Mouse (Mus musculus) retina, postnatal 1 day (tissue): ENCODE measurements around the gene Atp8a2.
A peak's percentile ranks its signal among the peaks of the same experiment; 100 is the strongest.
"Not testable (repeated sequence)": the region's sequence is repeated elsewhere in the genome, so short reads cannot be mapped to it uniquely, and the experiment has no call there.

ENCODE experiments used
- DNase-seq: peaks from one replicate; pipeline ENCODE4 v3.0.0-alpha.2; 2012

The Atp8a2 gene

DNA sequence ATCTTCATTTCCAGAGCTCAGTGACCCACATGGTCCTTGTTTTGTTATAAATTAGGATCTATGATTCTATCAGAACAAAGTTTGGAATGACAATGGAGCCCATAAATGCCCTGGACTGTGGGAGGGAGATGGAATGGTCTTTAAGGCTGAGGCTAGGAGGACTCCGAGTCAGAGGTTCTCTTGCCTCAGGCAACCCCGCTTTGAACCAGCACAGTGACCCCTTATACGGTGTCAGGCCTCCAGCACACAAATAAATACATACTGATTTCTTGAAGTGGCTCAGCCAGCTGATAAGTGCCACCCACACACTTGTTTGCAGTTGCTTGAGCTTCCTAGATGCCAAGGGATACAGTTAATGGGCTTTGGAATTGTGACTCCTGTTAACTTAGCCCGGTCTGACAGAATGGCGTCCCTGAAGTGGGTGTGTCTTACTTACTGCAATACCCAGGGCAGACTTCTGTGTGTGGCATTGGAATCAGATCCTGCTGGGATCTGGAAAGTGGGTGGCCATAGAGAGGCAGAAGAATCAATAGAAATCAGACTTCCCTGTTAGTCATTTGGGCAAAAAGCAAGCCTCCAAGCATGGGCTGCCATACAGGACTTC lies 563.6 kb downstream of the Atp8a2 start:
- peak; percentile 37 for DNase-seq

DNA sequence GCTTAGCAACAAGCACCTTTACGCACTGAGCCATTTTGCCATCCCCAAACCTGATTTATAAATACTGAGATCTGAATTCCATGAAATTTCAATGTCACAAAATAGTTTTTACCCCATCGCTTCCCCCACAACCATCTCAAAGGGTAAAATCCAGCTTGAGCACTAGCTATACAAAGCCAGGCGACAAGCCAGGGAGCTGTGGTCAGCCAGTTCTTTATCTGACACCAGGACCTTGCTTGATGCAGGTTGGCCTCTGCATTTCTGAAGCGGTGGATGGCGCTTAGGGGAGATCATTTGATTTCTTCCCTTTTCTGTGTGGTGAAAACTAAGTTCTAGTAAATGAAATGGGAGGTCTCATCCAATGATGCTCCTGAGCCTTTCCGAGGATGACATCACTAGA lies 564.9 kb downstream of the Atp8a2 start:
- no peak for DNase-seq

DNA sequence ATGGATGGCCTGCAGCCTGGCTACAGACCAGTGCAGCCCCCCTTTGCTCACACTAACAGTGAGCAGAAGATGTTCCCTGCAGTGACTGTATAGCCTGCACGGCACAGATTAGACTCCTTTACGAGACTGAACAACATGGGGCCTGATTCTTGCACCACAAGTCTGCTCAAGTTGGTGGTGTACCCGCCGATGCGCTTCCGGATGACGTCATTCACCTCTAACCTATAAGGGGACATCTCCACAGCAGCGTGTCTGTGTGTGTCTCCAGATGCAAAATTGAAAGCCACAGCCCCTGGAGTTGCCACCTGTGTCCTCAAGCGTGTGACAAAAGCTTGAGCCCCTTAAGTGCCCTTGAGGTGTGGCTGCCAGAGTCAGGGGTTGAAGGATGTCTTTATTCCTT lies 566.9 kb downstream of the Atp8a2 start:
- DNase-seq: no peak

DNA sequence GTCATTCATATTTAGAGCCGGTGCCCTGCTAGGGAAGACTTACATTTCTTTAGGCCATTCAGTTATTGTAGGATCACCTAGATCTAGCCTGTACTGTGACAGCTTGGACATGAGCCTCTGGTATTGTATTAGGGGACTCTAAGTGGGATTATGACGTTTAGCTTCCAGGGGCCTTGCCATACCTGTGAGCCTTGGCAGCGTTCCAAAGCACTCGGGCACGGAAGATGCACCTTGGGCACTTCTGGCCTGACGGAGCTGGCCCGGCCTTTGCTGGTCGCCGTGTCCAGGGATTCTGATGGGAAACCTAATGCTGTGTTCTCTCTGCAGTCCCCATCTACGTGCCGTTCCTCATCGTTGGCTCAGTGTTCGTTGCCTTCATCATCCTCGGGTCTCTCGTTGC lies 567.7 kb downstream of the Atp8a2 start:
- DNase-seq: peak; percentile 49

- peak; percentile 64 for DNase-seq
Measured at GRCm38 (mm10) chr14:59627823-59628222, 569.2 kb downstream of the Atp8a2 start.

DNA sequence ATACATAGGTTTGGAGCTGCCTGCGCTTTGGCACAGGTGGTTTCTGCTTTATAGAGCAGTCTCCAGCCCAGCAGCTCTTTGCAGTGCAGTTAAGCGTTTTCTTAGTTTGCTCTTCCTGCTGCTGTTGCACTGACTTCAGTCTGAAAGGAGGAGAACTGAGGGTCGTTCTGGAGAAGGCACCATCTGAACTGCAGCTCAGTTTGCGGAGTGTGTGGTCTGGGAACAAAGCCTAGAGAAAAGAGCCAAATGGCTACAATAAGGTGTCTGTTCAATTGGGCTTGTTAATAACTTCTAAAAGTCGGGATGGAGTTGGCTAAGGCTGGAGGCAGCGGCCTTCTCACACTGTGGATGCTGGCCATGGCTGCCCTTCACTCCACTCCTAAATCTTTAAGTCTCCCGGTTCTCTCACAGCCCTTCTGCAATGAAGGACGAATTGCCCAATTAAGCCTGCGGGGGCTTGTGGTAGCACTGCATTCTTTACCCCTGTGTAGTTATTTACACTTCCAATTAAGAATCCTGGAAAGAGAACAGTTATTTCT lies 569.8 kb downstream of the Atp8a2 start:
- DNase-seq: peak; percentile 54

DNA sequence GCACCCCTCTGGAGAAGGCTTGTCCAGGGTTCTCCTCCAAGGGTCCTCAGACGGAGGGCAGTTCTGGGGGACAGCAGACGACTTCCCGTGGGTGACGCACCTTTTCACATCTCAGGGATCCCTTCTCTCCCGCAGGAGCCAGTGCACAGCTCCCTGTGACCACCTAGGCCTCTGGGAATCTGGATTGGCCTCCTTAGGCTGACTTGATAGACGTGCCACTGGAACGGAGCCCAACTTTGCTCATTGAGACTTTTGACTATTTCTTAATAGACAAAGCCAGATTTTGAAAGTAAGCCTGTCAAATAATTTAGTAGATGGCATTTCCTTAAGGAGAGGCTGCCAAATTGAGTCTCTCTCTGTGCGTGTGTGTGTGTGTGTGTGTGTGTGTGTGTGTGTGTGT lies 570.3 kb downstream of the Atp8a2 start:
- DNase-seq: peak; percentile 54

- DNase-seq: peak; percentile 88
Measured at GRCm38 (mm10) chr14:59625806-59626364, 571.1 kb downstream of the Atp8a2 start.

- peak; percentile 95 for DNase-seq
Measured at GRCm38 (mm10) chr14:59625158-59625805, 571.7 kb downstream of the Atp8a2 start, which contains the start of gene Shisa2. Gene Shisa2, plus strand, starts transcription at chr14:59625308.

- no peak for DNase-seq
Measured at GRCm38 (mm10) chr14:59624326-59624885, 572.6 kb downstream of the Atp8a2 start.

DNA sequence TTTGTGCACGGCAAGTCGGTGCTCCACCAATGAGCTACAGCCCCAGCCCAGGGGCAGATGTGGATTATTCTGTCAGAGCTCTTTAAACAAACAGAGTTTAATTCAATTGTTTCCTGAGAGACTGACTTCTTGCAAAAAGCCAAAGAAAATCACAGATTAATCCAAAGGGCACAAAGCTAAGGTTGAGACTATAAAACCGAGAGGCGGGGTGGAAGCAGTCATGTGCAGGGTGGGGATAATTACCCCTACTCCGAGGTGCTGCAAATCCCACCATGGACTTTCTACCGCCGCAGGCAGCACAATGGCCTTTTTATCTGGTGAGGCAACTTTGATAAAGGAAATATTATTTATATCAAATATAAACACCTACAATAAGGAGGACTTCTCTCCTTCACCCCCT lies 580.2 kb downstream of the Atp8a2 start:
- no peak for DNase-seq

GRCm38 (mm10) chr14:59614149-59614548 lies 582.8 kb downstream of the Atp8a2 start:
- DNase-seq: not testable (repeated sequence)

DNA sequence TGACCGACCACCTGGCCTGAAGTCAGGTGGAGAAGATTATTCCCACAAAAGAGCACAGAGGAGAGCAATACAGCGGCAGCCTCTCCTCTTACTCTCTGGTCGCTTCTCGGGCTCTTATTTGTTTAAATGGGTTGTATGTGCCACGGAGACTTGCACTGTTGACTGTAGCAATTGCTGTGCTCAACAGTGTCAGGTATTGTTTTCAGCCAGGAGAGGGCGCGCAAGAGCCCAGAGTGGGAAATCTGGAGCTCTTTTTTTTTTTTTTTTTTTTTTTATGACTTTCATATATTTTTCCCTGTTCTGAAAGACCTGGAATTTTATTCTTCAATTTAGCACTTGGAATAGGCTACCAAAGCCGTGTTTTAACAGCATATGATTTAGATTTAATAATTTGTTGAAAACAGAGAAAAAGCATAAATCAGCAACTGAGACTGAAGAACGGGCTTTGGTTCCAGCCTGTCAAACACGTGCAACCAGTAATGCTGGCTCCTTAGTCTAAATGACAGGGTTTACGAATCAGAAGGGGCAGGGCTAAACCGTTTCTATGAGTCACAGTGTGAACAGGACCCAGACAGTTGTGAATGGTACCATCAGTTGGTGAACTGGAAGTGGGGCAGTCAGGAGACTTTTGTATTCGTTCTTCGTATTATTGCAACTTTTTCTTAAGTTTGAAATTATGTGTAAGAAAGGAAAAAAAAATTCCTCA lies 583.9 kb downstream of the Atp8a2 start:
- peak; percentile 70 for DNase-seq

DNA sequence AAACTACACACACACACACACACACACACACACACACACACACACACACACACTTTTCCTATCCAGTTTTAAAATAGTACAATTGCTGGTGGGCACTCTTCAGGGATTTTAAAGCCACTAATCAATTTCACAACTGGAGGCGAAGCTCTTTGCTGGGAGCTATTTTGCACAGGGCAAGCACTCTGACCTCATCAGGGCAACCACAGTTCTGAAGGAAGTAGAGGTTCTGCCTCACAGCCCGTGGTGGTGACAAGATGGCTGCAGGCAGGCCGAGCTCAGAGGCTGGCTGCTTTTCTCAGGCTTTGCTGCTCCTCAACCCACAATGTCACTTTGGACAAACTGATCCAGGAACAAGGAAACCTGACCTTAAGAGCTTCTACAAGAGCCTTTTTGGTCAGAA lies 590.0 kb downstream of the Atp8a2 start:
- DNase-seq: no peak

DNA sequence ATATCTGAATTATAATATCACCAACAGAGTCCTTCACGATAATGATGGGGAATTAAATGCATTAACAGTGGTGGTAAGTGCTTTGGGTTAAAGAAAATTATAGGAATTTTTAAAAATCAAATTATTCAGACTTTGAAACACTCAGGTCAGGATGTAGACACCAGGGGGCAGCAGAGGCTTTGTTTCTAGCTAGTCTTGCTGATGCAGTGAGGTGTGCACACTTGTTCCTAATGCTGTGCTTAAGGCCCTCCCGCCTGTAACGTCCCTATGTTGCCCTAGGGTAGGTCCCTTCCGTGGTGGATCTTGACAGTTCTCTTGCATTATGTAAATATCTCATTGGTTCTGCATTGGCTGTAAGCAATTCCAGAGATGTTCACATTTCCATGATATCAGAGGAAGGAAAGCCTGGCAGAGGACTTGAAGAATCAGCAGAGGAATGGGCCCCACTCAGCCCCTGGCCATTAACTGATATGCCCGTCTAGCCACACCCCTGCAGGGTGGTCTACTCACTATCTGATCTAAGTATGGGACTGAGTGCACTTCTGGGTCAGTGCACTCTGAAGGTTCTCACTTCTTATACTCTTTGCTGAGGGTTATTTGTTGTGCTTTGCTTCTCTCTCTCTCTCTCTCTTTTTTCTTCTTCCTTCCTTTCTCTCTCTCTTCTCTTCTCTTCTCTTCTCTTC lies 591.2 kb downstream of the Atp8a2 start:
- DNase-seq: peak; percentile 81

DNA sequence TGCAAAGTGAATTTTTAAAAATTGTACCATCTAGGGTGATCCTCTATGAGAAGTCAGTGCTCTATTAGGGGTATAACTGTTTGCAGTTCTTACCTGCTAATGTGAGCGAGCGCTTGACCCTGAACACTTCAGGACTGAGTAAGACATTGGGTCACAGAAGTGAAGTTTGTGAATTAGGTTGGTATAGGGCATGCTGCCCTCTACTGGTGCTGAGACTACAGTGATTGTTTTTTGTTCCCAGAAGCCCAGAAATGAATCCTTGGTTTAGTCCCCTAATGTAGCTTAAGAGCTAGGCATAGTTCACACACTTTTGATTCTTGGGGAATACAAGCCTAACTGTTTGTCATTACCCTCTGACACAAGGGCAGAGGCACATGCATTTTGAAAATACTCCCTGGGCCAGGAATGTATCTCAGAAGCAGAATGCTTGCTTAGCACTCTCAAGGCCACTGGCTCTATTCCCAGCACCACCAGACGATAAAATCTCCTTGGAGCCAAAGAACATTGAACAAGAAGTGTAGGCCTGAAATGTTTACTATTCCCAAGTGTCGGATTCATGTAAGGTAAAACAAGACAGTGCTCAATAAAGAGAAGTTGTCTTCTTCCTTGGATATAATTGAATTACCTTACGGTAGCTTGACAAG lies 592.9 kb downstream of the Atp8a2 start:
- peak; percentile 58 for DNase-seq

- DNase-seq: no peak
Measured at GRCm38 (mm10) chr14:59598260-59598627, 598.7 kb downstream of the Atp8a2 start.

GRCm38 (mm10) chr14:59597398-59598259 lies 599.4 kb downstream of the Atp8a2 start, which contains the start of gene Cdadc1:
Gene Cdadc1, minus strand, starts transcription at chr14:59597959.
- peak; percentile 95 for DNase-seq

GRCm38 (mm10) chr14:59594988-59595387 lies 602.0 kb downstream of the Atp8a2 start:
- DNase-seq: no peak

DNA sequence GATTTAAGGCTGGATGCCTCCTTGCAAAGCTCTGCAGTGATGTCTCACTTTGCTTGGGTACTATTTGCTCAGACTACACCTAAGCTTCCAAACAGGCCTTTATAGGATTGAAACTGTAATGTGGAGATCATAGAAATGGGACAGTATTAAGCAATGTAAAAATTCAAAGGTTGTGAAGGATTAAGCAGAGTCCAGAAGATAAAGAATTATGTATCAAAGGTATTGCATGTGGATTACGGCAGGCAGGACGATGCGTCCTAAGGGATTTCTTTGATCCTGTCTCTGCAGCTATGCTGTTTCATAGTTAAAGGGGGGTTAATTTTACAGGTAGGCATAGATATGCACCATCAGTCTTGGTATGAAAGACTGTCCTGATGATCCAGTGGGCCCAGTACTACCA lies 604.4 kb downstream of the Atp8a2 start:
- no peak for DNase-seq

DNA sequence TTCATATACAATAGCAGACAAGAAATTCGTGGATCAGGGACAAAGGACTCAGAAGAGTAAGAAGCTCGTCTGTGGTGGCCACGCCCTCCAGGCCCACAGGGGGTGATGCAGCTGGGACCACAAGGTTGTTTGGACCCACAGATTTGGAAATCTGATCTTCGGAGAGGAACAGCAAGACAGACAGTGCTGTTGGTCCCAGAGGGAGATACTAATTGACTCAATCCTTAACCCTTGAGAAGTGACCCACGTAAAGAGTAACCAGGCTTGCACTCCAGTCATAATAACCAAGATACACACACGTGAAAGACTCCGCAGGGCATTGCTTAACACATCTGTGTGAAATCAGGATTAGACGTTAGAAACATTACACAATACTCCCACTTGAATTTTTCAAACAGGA lies 605.1 kb downstream of the Atp8a2 start:
- DNase-seq: no peak
